Mouse (Mus musculus): ENCODE data around the gene Rabl6.

Rabl6 gene

GRCm38 (mm10) chr2:25596765-25597510 lies 11.4 kb downstream of the Rabl6 start:
- intact Hi-C loops (cut with DNase I) = no loop called here

- intact Hi-C loops (cut with DNase I) = no loop called here
Measured at GRCm38 (mm10) chr2:25591863-25592262, 16.5 kb downstream of the Rabl6 start.

DNA sequence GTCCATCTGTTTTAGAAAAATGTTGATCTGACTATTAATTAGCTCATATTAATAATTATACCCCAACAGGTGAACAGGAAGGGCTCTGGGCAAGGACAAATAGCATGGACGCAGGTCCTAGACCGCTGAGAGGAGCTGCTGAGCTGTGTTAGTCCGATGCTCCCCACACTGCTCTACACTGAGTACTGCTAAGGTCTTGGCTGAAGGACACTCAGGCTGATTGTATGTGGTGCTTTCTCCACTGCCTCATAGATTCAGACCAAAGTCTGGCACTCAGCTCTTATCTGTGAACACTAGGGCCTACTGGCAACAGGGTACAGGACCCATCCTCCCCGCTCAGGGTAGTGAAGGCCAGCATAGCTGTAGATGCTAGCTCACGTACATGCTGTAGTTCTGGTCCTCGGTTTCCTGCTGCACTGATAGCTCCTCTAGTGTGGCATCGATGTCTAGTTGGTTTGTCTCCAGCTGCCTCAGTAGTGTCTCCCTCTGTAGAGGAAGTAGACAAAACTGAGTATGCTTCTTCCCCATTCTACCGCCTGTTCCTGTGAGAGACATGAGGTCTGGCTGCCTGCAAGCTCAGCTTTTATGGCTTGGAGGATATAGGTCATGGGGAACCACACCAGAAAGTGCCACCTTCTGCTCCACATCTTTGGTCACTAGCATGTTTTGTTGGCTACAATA lies 20.0 kb downstream of the Rabl6 start:
- intact Hi-C loops (cut with DNase I) = no loop called here

DNA sequence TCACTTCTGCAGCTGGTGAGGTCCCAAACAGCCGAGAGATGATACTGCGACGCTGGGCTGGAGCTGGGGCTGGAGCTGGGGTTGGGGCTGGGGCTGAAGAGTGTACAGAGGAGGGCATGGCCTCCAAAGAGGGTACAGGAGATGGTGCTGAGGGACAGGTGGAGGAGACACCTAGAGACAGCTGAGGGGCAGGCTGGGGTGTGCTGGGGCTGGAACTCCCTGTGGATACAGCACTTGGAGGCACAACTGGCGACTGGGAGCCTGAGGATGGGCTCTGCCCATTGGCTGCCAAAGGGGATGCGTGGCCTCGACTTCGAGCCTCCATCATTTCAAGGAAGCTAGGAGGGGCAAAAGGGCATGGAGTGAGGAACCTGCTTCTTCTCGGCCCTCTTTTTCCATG lies 21.0 kb downstream of the Rabl6 start:
- intact Hi-C loops (cut with DNase I) = no loop called here

GRCm38 (mm10) chr2:25585601-25586000 lies 22.7 kb downstream of the Rabl6 start:
- intact Hi-C loops (cut with DNase I) = no loop called here

DNA sequence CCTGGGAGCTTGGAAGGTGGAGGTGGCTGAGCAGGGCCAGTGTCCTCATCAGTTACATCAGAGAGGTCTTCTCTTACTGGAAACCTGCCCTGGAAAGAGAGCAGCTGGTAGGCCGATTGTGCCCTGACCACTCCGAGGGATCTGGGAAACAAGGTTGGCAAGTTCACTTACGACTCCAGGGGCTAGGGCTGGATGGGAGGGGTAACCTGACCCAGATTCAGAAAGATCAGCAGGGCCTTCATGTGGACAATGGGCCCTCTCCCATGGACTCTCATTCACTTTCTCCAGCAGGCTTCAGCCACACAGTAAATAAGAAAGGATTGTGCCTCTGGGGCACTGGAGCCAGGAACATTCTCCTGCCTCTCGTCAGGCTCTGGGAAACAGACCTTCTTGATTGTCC lies 23.5 kb downstream of the Rabl6 start:
- intact Hi-C loops (cut with DNase I) = no loop called here

DNA sequence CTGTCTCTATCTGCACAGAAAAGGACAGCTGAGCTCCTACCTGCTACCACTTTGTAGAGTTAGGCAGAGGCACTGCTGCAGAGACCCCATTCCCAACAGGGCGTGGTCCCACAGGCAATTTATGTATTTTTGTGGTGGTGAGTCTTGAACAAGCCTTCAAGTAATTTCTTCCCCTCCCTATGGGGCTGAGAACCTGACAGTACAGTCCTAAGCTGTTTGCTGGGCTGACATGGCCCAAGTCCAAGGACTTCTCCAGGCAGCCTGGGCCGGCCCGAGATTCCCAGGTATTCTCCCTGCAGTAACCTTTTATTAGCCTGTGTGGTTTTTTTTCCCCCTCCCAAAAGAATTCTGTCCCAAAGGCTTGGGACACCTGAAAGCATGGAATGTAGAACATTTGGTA lies 24.2 kb downstream of the Rabl6 start:
- intact Hi-C loops (cut with DNase I) = no loop called here

DNA sequence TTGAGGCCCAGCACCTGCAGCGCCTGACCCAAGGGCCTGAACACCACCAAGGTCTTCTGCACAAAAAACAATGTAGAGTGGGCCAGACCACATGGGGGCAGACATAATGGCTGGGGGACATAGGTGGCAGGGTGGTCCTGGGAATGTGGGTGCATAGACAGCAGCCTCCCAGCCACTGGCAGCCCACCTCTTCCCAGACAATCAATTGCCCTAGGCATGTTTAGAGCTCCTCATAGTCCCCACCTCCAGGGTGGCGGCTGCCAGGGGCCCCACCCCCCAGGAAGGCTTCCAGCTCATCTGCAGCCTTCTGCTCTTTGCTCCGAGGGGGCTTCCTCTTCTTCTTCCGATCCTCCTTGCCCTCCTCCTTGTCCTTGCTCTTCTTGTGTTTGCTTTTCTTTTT lies 24.8 kb downstream of the Rabl6 start:
- intact Hi-C loops (cut with DNase I) = no loop called here

- intact Hi-C loops (cut with DNase I) = no loop called here
Measured at GRCm38 (mm10) chr2:25583120-25583481, 25.2 kb downstream of the Rabl6 start.

GRCm38 (mm10) chr2:25582466-25583119 lies 25.7 kb downstream of the Rabl6 start:
- intact Hi-C loops (cut with DNase I) = no loop called here

GRCm38 (mm10) chr2:25581901-25582301 lies 26.4 kb downstream of the Rabl6 start:
- intact Hi-C loops (cut with DNase I) = no loop called here

GRCm38 (mm10) chr2:25581294-25581864 lies 26.9 kb downstream of the Rabl6 start, which contains the start of gene Ajm1:
Gene Ajm1, minus strand, starts transcription at chr2:25581757.
- intact Hi-C loops (cut with DNase I) = no loop called here

GRCm38 (mm10) chr2:25580621-25581101 lies 27.7 kb downstream of the Rabl6 start:
- intact Hi-C loops (cut with DNase I) = no loop called here

GRCm38 (mm10) chr2:25579737-25580460 lies 28.4 kb downstream of the Rabl6 start:
- intact Hi-C loops (cut with DNase I) = no loop called here

DNA sequence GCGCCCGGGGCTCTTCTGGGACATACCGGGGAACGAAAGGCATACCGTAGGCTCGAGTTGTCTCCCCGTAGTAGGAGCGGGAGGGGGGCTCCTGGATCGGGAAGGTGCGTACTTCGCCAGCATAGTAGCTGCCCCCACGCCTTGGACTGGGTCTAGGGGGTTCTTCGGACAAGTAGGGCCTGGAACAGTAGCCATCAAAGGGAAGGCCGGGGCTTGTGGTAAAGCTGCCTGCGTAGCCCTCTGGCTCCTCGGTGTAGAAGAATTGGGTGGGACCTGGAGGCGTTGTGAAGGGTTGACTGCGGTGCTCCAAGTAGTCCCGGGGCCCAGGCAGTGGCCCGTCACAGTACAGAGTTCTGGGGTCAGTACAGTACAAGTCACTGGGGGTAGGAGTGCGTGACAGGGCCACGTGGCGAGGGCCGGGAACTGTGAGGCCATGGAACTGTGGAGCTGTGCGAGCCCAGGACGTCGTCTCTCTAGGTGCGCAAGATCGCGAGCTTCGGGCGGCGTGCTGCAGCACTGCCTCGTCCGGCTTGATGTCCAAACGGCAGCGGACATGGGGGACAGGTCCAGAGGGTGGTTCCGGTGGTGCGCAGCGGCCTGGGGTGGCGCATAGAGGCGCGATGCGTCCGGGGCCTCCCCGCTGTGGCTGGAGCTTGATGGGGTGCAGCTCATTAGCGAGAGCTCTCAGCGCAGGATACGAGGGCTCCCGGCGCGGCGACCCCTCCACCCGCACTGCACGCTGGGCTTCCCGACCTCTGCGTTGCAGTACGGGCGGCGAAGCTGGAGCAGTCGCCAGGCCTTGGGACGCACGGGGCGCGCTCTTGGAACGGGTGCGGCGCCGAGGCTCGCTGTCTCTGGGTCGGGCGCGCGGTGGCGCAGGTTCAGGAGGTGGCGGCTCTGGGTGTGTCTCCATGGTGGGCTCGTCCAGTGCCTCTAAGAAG lies 29.3 kb downstream of the Rabl6 start:
- intact Hi-C loops (cut with DNase I) = no loop called here

DNA sequence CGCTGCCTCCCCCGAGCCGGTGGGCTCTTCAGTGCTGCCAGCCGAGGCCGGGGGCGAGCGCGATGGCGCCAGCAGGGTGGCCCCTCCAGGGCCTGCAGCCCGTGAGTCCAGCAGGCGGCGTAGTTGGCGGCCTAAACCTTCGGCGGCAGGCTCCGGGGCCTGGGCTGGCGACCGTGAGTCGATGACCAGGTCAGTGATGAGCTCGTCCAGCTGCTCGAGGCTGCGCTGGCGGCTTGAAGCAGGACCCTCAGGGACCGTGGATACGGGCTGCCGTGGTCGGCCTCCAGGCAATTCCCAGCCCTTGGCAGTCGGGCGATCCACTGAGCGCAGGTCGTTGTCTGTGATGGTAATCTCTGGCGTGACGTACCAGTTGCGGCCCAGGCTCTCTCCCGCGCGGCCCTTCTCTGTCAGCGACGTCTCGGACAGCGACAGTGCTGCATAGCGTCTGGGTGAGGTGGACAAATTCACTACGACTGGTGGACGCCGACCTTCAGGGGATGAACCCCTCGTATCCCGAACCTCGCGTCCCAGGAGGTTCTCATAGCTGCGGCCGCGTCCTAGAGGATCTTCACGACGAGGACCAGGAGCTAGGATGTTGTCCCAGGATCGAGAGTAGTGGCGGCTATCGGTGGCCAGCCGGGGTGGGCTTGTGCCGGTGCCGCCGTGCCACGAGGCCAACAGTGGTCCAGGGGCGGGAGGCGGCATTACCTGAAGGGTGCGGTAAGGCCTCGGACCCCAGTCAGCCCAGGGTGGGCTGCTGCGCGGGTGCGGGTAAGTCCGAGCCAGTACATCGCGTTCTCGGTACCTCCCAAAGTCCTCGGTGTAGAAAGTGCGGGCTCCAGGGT lies 30.1 kb downstream of the Rabl6 start:
- intact Hi-C loops (cut with DNase I) = no loop called here

GRCm38 (mm10) chr2:25576965-25577891 lies 31.1 kb downstream of the Rabl6 start:
- intact Hi-C loops (cut with DNase I) = no loop called here

Data from adrenal gland (tissue).